Mouse (Mus musculus): ENCODE data around the gene Asna1. TPM values are rescaled to one million over a fixed set of nuclear protein-coding genes. Genes with fewer than 3 reads are reported as not detected.

Asna1 gene
- polyA plus RNA-seq, 1 experiment from 2014 or later, result 113 TPM

DNA sequence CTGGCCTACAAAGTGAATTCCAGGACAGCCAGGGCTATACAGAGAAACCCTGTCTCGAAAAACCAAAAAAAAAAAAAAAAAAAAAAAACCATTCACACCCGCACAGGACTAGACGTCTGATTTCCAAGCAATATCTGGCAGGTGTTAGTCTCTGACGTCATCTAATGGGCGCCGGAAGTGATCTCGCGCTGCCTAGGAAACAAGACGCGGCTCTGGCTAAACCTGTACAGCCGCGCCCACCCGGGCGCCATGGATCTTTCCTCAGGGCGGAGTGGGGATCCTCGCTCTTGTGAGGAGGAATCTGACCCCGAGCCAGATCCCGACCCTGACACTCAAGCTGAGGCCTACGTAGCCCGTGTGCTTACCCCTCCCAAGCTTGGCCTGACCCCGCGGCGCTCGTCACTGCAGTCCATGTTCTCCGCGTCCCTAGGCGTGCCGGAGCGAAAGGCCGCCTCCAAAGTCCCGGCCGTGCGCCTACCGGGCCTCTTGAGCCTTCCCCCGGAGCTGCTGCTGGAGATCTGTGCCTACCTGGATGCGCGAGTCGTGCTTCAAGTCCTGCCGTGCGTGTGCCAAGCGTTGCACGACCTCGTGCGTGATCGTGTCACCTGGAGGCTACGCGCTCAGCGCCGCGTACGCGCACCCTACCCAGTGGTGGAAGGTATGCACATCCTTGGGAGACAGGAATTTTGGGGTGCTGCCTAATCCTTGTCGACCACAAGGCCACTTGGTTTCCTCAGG lies 35.0 kb upstream of the Asna1 start, which contains the start of gene Fbxw9:
Gene Fbxw9 (plus strand): TSS at position 177 of the 738 bp plus-strand sequence.
- peaks cover 43% of the 10 kb centered on the region for H3K36me3 ChIP-seq
- peak; percentile 67; the same call in 1 of the 2 replicates for ATAC-seq (ENCODE audit: extremely low read depth, insufficient number of reproducible peaks, low FRiP score, low TSS enrichment)
- H3K4me3 ChIP-seq, result peak within 1 kb of the TSS; percentile 88
- H3K4me1 ChIP-seq, result peaks cover 10% of the 10 kb centered on the region
- H3K9ac ChIP-seq, result peak within 1 kb of the TSS; percentile 84
- H3K9me3 ChIP-seq, result no peaks in the 10 kb centered on the region
- H3K27ac ChIP-seq (replicated peaks), result no peak within 1 kb of the TSS
- no peaks in the 10 kb centered on the region for H3K27me3 ChIP-seq (replicated peaks)
- H3K4me2 ChIP-seq, result peak within 1 kb of the TSS; percentile 93
- WGBS, result under 1% methylated on average over 53 of the region's 53 CpGs

DNA sequence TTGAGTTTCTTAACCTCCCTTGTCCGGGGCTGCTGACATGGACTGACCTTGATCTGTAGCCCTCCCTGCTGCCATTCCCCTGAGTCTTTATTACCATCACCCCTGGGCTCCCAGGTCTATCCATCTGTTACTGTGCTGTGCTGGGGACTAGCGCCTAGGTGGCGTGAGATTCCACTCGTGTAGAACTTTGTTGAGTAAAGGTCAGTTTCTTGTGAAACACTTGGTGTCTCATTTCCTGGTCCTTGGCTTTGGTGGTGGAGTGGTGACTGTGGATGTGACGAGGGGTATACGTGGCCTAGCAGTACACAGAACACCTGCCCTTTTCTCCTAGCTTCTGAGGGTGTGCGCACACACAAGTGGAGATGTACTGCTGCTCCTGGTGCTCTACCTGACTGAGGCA lies 32.3 kb upstream of the Asna1 start:
- no peak overlapping the region for H3K4me3 ChIP-seq
- H3K4me1 ChIP-seq, result peaks cover 10% of the 10 kb centered on the region
- H3K27ac ChIP-seq (replicated peaks), result no peak overlapping the region
- H3K9ac ChIP-seq, result no peak overlapping the region
- peaks cover 50% of the 10 kb centered on the region for H3K36me3 ChIP-seq
- 84% methylated on average over 7 of the region's 7 CpGs for WGBS
- H3K4me2 ChIP-seq, result no peak overlapping the region
- no peaks in the 10 kb centered on the region for H3K9me3 ChIP-seq
- H3K27me3 ChIP-seq (replicated peaks), result no peaks in the 10 kb centered on the region
- ATAC-seq (ENCODE audit: extremely low read depth, insufficient number of reproducible peaks, low FRiP score, low TSS enrichment), result no peak

DNA sequence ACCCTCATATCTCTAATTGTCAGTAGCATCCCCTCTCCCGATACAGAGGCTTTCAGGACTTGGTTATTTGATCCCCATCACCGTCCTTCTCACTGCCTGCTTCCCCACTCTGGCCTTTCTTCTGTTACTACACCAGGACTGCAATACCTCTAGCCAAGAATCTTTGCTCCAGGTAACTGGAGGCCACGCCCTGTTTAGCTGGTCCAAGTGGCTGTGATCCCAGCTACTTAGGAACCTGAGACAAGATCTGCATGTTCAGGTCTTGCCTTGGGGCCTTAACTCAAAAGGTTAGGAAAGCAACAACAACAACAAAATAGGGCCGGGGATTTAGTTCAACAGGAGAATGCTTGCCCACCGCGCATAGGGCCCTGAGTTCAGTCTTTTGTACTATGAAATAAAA lies 18.5 kb upstream of the Asna1 start:
- no peak overlapping the region for H3K4me2 ChIP-seq
- WGBS, result 87% methylated on average over 6 of the region's 6 CpGs
- no peak overlapping the region for H3K27ac ChIP-seq (replicated peaks)
- no peak overlapping the region for H3K4me3 ChIP-seq
- no peak for ATAC-seq (ENCODE audit: extremely low read depth, insufficient number of reproducible peaks, low FRiP score, low TSS enrichment)
- no peaks in the 10 kb centered on the region for H3K27me3 ChIP-seq (replicated peaks)
- H3K9ac ChIP-seq, result no peak overlapping the region
- no peaks in the 10 kb centered on the region for H3K9me3 ChIP-seq
- H3K36me3 ChIP-seq, result peaks cover 89% of the 10 kb centered on the region
- H3K4me1 ChIP-seq, result peaks cover 18% of the 10 kb centered on the region

DNA sequence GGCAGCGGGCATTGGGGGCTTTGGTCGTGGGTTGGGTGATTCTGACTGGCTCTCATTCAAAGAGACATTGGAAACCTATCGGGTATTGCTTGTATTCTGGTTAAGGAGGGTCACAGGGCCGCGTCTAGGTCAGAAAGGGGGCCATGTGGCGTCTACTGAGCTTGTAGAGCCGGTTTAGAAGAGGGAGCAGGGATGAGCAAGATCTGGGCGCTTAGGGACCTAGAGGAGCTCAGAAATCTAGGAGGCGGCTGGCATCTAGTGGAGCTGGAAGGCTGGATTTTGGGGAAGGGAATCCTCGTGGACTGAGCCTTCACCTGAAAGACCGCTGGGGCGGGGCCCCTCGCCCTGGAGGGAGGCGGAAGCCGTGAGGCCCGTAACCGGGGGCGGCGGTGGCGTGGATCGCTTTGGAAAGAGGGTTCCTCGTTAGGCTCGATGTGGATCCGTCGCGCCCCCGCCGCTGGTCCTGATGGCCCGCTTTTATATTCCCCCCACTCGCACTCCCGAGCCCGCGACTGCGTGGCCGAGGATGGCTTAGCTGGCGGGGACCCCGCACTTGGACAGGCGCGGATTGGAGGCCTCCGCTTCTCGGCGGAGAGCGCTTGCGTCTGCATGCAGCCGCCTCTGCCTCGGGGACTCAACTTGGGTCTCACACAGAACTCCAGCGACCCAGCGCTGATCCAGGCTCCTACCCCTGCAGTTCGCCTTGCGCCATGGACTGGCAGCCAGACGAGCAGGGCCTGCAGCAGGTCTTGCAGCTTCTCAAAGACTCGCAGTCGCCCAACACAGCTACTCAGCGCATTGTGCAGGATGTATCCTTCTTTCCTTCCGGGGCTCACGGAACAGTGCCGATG lies 12.8 kb upstream of the Asna1 start:
- Histone ChIP-seq H3K9ac (peak overlapping the region; percentile 93), H3K4me1 (peaks cover 46% of the 10 kb centered on the region), H3K4me2 (peak overlapping the region; percentile 91), H3K27me3 (replicated peaks) (no peaks in the 10 kb centered on the region), H3K27ac (replicated peaks) (peak overlapping the region; percentile 99), H3K36me3 (peaks cover 44% of the 10 kb centered on the region), H3K9me3 (no peaks in the 10 kb centered on the region), H3K4me3 (peak overlapping the region; percentile 71)
- under 1% methylated on average over 56 of the region's 57 CpGs for WGBS
- 0 out of 2 replicates have a peak, but pooled peaks have one; percentile 10 for ATAC-seq (ENCODE audit: extremely low read depth, insufficient number of reproducible peaks, low FRiP score, low TSS enrichment)

GRCm38 (mm10) chr8:85037366-85037680 lies 12.2 kb upstream of the Asna1 start:
- Histone ChIP-seq H3K4me3 (peak overlapping the region; percentile 71), H3K9me3 (no peaks in the 10 kb centered on the region), H3K36me3 (peaks cover 44% of the 10 kb centered on the region), H3K9ac (peak overlapping the region; percentile 93), H3K27ac (replicated peaks) (peak overlapping the region; percentile 99), H3K4me2 (peak overlapping the region; percentile 91), H3K27me3 (replicated peaks) (no peaks in the 10 kb centered on the region), H3K4me1 (peaks cover 46% of the 10 kb centered on the region)
- WGBS, result 2% methylated on average over 14 of the region's 14 CpGs
- ATAC-seq (ENCODE audit: extremely low read depth, insufficient number of reproducible peaks, low FRiP score, low TSS enrichment), result peak; percentile 38

GRCm38 (mm10) chr8:85036718-85037365 lies 11.8 kb upstream of the Asna1 start, which contains the start of gene Tnpo2:
Tnpo2 (plus strand) TSS chr8:85036915.
- peak within 1 kb of the TSS; percentile 99 for H3K27ac ChIP-seq (replicated peaks)
- H3K9ac ChIP-seq, result peak within 1 kb of the TSS; percentile 93
- ATAC-seq (ENCODE audit: extremely low read depth, insufficient number of reproducible peaks, low FRiP score, low TSS enrichment), result peak; percentile 92
- H3K4me2 ChIP-seq, result peak within 1 kb of the TSS; percentile 96
- H3K4me1 ChIP-seq, result peaks cover 46% of the 10 kb centered on the region
- peak within 1 kb of the TSS; percentile 71 for H3K4me3 ChIP-seq
- peaks cover 44% of the 10 kb centered on the region for H3K36me3 ChIP-seq
- H3K27me3 ChIP-seq (replicated peaks), result no peaks in the 10 kb centered on the region
- no peaks in the 10 kb centered on the region for H3K9me3 ChIP-seq
- under 1% methylated on average over 49 of the region's 59 CpGs for WGBS

GRCm38 (mm10) chr8:85036381-85036717 lies 11.3 kb upstream of the Asna1 start:
- Histone ChIP-seq H3K4me1 (peaks cover 46% of the 10 kb centered on the region), H3K36me3 (peaks cover 44% of the 10 kb centered on the region), H3K9ac (peak overlapping the region; percentile 84), H3K9me3 (no peaks in the 10 kb centered on the region), H3K4me3 (peak overlapping the region; percentile 71), H3K4me2 (peak overlapping the region; percentile 96), H3K27me3 (replicated peaks) (no peaks in the 10 kb centered on the region), H3K27ac (replicated peaks) (peak overlapping the region; percentile 83)
- ATAC-seq (ENCODE audit: extremely low read depth, insufficient number of reproducible peaks, low FRiP score, low TSS enrichment), result peak; percentile 12; the same call in 1 of the 2 replicates
- 0% methylated on average over 9 of the region's 9 CpGs for WGBS

DNA sequence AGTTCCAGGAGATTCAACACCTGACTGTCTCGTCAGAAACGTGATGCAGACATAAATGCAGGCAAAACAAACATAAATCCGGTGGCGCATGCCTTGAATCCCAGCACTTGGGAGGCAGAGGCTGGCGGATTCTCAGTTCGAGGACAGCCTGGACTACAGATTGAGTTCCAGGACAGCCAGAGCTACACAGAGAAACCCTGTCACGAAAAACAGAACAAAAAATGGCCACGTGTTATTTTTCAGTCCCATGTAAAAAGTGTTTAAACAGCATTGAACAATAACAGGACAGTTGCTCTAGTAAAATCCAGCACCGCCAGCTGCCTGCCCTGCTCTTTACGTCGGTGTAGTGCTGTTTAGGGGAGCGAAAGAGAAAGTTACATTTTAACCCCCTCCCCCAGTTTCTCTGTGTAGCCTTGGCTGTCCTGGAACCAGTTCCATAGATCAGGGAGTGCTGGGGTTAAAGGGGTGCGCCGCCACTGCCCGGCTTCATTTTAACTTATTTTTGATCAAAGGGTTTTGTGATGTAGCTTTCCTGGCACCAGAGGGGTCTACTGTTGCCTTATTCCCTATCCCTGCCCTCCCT lies 10.7 kb upstream of the Asna1 start:
- Histone ChIP-seq H3K4me3 (peak overlapping the region; percentile 71), H3K27ac (replicated peaks) (peak overlapping the region; percentile 83), H3K9ac (peak overlapping the region; percentile 84), H3K4me2 (peak overlapping the region; percentile 96), H3K4me1 (peaks cover 46% of the 10 kb centered on the region), H3K27me3 (replicated peaks) (no peaks in the 10 kb centered on the region), H3K9me3 (no peaks in the 10 kb centered on the region), H3K36me3 (peaks cover 44% of the 10 kb centered on the region)
- no peak for ATAC-seq (ENCODE audit: extremely low read depth, insufficient number of reproducible peaks, low FRiP score, low TSS enrichment)
- WGBS, result under 1% methylated on average over 15 of the region's 15 CpGs

DNA sequence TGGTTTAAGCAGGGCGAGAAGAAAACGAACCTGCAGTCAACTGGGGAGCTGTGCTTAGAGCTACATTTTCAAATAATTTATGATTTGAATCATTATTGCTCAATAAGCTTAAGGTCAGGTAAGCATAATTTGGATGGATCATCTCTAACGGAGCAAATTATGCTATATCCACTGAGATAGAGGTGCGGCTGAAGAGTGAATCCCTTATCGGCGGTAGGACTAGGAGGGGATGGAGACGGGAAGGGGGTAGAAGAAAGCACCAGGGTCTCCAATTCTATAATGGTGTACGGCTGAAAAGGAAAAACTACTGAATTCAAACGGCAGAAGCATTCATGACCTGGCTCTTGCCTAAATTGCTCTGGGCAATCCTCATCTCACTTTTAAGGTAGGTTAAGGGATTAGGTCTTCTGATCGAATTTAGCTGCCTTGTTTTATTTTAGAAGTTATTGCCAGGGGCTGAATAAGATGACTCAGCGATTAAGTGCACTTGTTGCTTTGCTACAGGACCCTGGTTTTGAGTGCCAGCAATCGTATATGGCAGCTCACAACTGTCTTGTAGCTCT lies 10.2 kb upstream of the Asna1 start:
- Histone ChIP-seq H3K4me2 (peak overlapping the region; percentile 96), H3K9ac (peak overlapping the region; percentile 84), H3K27me3 (replicated peaks) (no peaks in the 10 kb centered on the region), H3K36me3 (peaks cover 44% of the 10 kb centered on the region), H3K4me1 (peaks cover 42% of the 10 kb centered on the region), H3K9me3 (no peaks in the 10 kb centered on the region), H3K27ac (replicated peaks) (peak overlapping the region; percentile 83), H3K4me3 (peak overlapping the region; percentile 71)
- 4% methylated on average over 12 of the region's 12 CpGs for WGBS
- ATAC-seq (ENCODE audit: extremely low read depth, insufficient number of reproducible peaks, low FRiP score, low TSS enrichment), result no peak

- H3K4me1 ChIP-seq, result peaks cover 37% of the 10 kb centered on the region
- H3K27me3 ChIP-seq (replicated peaks), result no peaks in the 10 kb centered on the region
- no peaks in the 10 kb centered on the region for H3K9me3 ChIP-seq
- peak overlapping the region; percentile 83; the same call in 1 of the 2 replicates for H3K27ac ChIP-seq (replicated peaks)
- WGBS, result 5% methylated on average over 13 of the region's 13 CpGs
- H3K9ac ChIP-seq, result peak overlapping the region; percentile 84
- peak overlapping the region; percentile 96 for H3K4me2 ChIP-seq
- peak overlapping the region; percentile 71 for H3K4me3 ChIP-seq
- H3K36me3 ChIP-seq, result peaks cover 44% of the 10 kb centered on the region
- ATAC-seq (ENCODE audit: extremely low read depth, insufficient number of reproducible peaks, low FRiP score, low TSS enrichment), result no peak
Observed at GRCm38 (mm10) chr8:85034764-85035163, 9.7 kb upstream of the Asna1 start.
